Mouse (Mus musculus) erythroblast, embryonic 14.5 days (primary cell): ENCODE measurements around the gene Ifrd2. TPM values are rescaled to one million over a fixed set of nuclear protein-coding genes. Genes with fewer than 3 reads are reported as not detected.
"Not testable (repeated sequence)": the region's sequence is repeated elsewhere in the genome, so short reads cannot be mapped to it uniquely, and the experiment has no call there.

Source experiments
- H3K27me3 ChIP-seq: 2 replicates; pipeline ENCODE4 v1.6.1; 2012; ENCODE audit warnings: inconsistent platforms; ENCODE audit not compliant: control insufficient read depth
- H3K36me3 ChIP-seq: 2 replicates; pipeline ENCODE4 v1.6.1; 2012; ENCODE audit warnings: mild to moderate bottlenecking, inconsistent platforms; ENCODE audit not compliant: control insufficient read depth
- H3K4me1 ChIP-seq: 2 replicates; pipeline ENCODE4 v1.6.1; 2012; ENCODE audit warnings: inconsistent platforms; ENCODE audit not compliant: control insufficient read depth
- H3K4me3 ChIP-seq: replicated peaks from 2 replicates; pipeline ENCODE3; 2012; ENCODE audit warnings: moderate library complexity, mild to moderate bottlenecking, inconsistent platforms
- H3K9me3 ChIP-seq: 2 replicates; pipeline ENCODE4 v1.6.1; 2012; ENCODE audit warnings: low read length, inconsistent platforms, mixed read lengths; ENCODE audit not compliant: control insufficient read depth
- GATA1 ChIP-seq: IDR thresholded peaks from 2 replicates; pipeline ENCODE4 v1.6.1; 2012; ENCODE audit warnings: low read length, inconsistent platforms, mixed read lengths
- TAL1 ChIP-seq: IDR thresholded peaks from 3 replicates; pipeline ENCODE4 v1.6.1; 2012; ENCODE audit warnings: low read length, inconsistent platforms, mixed read lengths
- polyA plus RNA-seq: library from polyadenylated mRNA; stranded (reverse); fragments of >175 nt; gene quantifications from 2 replicates; pipeline ENCODE4 v1.2.3, GENCODE M21; 2012

The Ifrd2 gene
- polyA plus RNA-seq, 1 experiment, result 91.3 TPM

DNA sequence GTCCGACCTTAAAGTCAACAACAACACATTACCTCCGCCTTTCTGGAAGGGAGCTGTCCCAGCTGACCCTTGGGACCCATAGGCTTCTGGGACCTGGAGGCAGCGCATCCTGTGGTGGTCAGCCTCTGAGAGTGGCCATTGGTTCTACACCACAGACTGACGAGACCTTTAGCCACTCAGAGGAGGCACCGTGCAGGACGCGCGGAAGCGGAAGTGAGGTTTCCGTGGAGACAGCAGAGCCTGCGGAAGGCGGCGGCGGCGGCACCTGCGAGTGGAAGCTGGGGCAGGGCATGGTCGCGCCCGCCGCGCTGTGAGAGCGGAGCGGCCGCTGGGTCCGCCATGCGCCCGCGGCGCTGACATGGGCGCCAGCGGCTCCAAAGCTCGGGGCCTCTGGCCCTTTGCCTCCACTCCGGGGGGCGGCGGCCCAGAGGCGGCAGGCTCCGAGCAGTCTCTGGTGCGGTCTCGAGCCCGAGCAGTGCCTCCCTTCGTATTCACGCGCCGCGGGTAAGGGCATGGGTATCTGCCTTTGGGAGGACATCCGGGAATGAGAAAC is 24.3 kb upstream of the Ifrd2 start, which contains the start of gene Tusc2:
Gene Tusc2, plus strand, starts transcription at position 227 of the 553 bp plus-strand sequence.
- H3K9me3 ChIP-seq, result no peaks in the 10 kb centered on the region
- H3K27me3 ChIP-seq, result no peaks in the 10 kb centered on the region
- peaks cover 76% of the 10 kb centered on the region for H3K36me3 ChIP-seq
- H3K4me3 ChIP-seq, result peak within 1 kb of the TSS; percentile 76
- no peak for TF ChIP-seq GATA1
- no peak for TF ChIP-seq TAL1
- H3K4me1 ChIP-seq, result peaks cover 60% of the 10 kb centered on the region

DNA sequence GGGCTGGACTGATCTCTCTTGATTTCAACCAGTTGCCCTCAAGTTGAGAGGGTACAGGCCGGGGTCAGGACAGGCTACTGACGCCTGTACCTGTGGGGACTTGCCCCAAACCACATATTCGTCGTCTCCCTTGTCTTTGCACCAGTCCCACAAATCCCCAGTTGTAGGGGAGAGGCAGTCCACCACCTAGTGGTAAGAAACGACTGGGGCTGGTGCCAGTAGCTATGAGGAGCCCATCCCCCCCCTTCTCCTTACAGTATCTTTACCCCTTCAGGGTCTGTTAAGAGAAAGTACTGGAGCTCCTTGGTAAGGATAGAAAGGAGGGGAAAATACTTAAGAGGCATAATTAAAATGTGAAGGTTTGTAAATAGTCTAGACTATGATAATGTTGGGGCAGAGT is 21.9 kb upstream of the Ifrd2 start:
- Histone ChIP-seq H3K4me1 (peaks cover 84% of the 10 kb centered on the region), H3K36me3 (peaks cover 59% of the 10 kb centered on the region)
- not testable (repeated sequence) for H3K9me3 ChIP-seq, H3K4me3 ChIP-seq, H3K27me3 ChIP-seq

DNA sequence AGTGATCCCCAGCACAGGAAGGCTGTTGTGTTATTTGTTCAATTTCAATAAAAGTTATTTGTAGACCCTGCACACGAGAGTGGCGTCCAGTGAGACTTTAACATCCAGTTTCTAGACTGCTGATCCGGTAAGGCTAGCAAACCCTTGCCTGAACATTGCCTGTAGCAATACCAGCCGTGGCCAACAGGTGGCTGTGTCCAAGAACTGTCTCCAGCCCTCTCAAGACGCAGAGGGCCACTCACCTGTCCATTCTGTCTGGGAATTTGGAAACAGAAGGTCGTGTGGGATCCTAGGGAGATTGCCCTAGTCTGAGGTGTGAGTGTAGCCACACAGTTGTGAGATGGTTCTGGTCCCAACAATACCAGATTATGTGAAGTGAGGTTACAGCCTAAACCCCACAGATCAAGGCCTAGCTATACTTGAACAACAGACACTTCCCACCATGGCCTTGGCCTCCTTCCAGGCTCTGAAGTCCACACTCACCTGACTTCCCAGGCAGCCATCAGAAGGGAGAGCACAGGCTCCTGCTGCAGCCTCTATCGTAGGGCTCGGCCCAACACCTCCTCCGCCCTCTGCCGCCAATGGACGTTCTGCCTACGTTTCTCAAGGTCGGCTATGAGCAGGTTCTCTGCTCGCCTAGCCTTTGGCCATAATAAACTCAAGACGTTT is 21.3 kb upstream of the Ifrd2 start:
- Histone ChIP-seq H3K4me1 (peaks cover 90% of the 10 kb centered on the region), H3K4me3 (no peak overlapping the region), H3K9me3 (no peaks in the 10 kb centered on the region), H3K27me3 (no peaks in the 10 kb centered on the region), H3K36me3 (peaks cover 59% of the 10 kb centered on the region)
- TF ChIP-seq GATA1 (no peak), TAL1 (no peak)

DNA sequence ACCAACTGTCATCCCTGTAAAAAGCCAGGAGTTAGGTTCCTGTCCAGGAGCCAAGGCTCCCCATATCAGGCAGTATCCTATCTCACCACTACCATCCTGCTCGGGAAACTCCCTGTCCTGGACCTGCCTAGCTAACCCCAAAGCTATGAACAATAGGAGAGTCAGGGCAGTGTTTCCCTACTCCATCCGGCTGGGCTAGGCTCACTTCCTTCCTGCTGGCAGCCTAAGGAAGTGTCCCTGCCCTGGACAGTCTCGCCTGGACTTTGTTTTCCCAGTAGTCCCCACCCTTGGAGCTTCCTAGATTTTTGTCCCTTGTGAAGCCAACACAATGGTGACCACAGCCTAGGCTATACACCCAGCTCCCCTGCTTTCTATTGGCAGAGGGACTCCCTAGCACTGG is 20.6 kb upstream of the Ifrd2 start:
- H3K27me3 ChIP-seq, result no peaks in the 10 kb centered on the region
- TF ChIP-seq TAL1, result no peak
- TF ChIP-seq GATA1, result no peak
- H3K4me3 ChIP-seq, result no peak overlapping the region
- H3K4me1 ChIP-seq, result peaks cover 95% of the 10 kb centered on the region
- peaks cover 59% of the 10 kb centered on the region for H3K36me3 ChIP-seq
- no peaks in the 10 kb centered on the region for H3K9me3 ChIP-seq

GRCm38 (mm10) chr9:107567702-107568319 is 19.6 kb upstream of the Ifrd2 start, which contains the start of gene Hyal2:
Hyal2 (plus strand) TSS chr9:107567945.
- Histone ChIP-seq H3K36me3 (peaks cover 60% of the 10 kb centered on the region), H3K4me3 (peak within 1 kb of the TSS; percentile 93), H3K27me3 (no peaks in the 10 kb centered on the region), H3K4me1 (peaks cover 95% of the 10 kb centered on the region), H3K9me3 (no peaks in the 10 kb centered on the region)
- no peak for TF ChIP-seq GATA1
- TF ChIP-seq TAL1, result no peak

DNA sequence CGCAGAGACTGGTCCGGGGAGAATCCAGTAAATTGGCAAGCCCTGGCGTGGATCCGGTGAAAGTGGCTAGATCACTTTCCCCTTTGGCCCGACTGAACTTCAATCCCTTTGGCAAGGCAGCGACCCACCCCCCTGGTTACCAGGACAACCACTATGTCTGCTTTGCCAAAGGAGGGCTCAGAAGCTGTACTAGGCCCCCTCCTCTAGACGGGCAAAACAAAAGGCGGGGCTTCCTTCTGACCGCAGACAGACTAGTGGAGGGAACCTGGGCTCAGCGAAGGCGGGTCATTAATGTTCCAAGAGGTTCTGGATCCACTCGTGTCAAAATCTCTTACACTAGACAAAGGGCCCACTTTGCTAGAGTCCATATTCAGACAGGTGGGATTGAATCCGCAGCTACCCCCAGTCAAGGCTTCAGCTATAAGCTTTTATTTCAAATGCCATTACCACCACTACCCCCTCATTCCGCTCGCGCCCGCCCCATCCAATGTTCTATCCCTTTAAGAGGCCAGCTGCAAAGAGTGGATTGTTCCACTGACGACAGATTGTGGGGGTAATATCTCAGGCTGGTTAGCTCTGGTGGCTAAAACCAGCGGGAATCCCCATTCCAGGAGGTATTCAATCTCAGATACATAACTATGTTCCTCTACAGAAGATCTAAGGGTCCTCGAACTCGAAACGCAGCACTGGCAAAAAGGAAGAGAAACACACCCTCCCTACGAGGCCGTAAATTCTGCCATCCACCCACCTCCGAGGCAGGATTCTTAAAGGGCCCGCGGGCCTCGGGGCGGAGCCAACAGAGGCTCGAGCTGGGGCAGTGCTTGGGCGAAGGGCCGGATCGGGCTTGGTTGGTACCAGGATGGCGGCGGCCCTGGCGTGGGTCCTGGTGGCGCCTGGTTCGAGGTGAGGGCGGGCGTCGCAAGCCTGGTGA is 18.8 kb upstream of the Ifrd2 start:
- Histone ChIP-seq H3K4me3 (peak overlapping the region; percentile 93), H3K27me3 (no peaks in the 10 kb centered on the region), H3K9me3 (no peaks in the 10 kb centered on the region), H3K36me3 (peaks cover 68% of the 10 kb centered on the region), H3K4me1 (peaks cover 97% of the 10 kb centered on the region)
- TF ChIP-seq GATA1 (no peak), TAL1 (no peak)

DNA sequence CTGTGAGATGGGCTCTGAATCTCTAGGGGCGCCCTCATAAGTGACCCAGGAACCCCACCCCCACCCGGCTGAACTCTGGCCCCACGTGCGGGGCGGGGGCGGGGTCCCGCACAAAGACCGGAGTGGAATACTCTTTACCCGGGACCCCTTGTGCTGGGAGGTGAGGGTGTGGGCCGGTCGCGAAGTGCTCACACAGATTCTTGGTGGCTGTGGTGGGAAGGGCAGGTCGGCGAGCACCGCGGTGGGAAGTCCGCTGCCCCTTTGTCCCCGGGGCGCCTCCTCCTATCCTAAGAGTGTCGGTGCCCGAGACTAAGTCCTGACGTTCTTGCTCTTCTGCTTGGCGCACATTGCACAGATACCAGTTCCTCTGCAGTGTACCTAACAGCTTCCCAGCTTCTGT is 18.2 kb upstream of the Ifrd2 start:
- Histone ChIP-seq H3K36me3 (peaks cover 67% of the 10 kb centered on the region), H3K27me3 (no peaks in the 10 kb centered on the region), H3K4me3 (peak overlapping the region; percentile 93), H3K9me3 (no peaks in the 10 kb centered on the region), H3K4me1 (peaks cover 91% of the 10 kb centered on the region)
- TF ChIP-seq GATA1 (no peak), TAL1 (no peak)

DNA sequence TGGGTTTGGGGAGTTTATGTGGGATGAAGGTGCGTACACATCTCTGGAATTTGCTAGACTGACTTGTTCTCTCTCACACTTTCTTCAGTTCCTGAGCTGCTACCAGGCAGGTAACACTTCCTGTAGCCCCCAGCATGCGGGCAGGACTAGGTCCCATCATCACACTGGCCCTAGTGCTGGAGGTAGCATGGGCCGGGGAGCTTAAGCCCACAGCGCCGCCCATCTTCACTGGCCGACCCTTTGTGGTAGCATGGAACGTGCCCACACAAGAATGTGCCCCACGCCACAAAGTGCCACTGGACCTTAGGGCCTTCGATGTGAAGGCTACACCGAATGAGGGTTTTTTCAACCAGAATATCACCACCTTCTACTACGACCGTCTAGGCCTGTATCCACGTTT is 17.4 kb upstream of the Ifrd2 start:
- Histone ChIP-seq H3K9me3 (no peaks in the 10 kb centered on the region), H3K27me3 (no peaks in the 10 kb centered on the region), H3K4me1 (peaks cover 88% of the 10 kb centered on the region), H3K4me3 (peak overlapping the region; percentile 93), H3K36me3 (peaks cover 65% of the 10 kb centered on the region)
- TF ChIP-seq TAL1 (no peak), GATA1 (no peak)

DNA sequence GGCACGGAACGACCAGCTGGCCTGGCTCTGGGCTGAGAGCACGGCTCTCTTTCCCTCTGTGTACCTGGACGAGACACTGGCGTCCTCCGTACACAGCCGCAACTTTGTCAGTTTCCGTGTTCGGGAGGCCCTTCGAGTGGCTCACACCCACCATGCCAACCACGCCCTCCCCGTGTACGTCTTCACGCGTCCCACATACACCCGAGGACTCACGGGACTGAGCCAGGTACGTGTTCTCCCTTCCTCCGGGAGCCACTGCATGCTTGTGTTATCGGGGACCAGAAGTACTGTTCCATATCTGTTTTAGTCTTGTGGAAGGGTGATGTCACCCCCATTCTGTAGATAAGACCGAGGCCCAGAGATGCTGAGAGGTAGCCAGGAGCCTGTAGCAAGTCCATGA is 16.6 kb upstream of the Ifrd2 start:
- Histone ChIP-seq H3K27me3 (no peaks in the 10 kb centered on the region), H3K4me1 (peaks cover 88% of the 10 kb centered on the region), H3K36me3 (peaks cover 59% of the 10 kb centered on the region), H3K9me3 (no peaks in the 10 kb centered on the region), H3K4me3 (peak overlapping the region; percentile 93)
- TF ChIP-seq GATA1 (peak; percentile 69), TAL1 (peak; percentile 54)
